Mouse (Mus musculus): Measurements from ENCODE around the gene Pde4a. TPM values are rescaled to one million over a fixed set of nuclear protein-coding genes. Genes with fewer than 3 reads are reported as not detected.
A peak's percentile ranks its signal among the peaks of the same experiment; 100 is the strongest.

The Pde4a gene
- polyA plus RNA-seq, 1 experiment from 2014 or later = 6.5 TPM

DNA sequence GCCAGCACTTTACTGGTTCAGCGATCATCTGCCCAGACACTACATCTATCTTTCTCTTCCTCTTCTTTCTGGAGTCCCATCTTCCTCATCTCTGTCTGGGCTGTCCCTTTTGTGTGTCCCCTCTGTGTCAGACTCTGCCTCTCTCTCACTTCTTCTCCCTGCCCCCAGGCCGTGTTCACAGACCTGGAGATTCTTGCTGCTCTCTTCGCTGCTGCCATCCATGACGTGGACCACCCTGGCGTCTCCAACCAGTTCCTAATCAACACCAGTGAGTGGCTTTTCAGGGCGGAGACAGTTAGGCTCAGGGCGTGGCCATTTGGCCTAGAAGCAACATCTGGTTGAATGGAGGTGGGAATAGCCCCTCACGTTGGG is 38.6 kb downstream of the Pde4a start:
- DNase-seq (ENCODE audit: low spot score, missing footprints) = no peak
- Histone ChIP-seq H3K27ac (ENCODE audit: low read depth, low read length) (no peak overlapping the region), H3K4me1 (ENCODE audit: control insufficient read depth, insufficient read depth, low read length) (peaks cover 2% of the 10 kb centered on the region), H3K36me3 (ENCODE audit: control insufficient read depth, insufficient read depth, low read length) (no peaks in the 10 kb centered on the region), H3K4me2 (no peak overlapping the region), H3K27me3 (ENCODE audit: control insufficient read depth, insufficient read depth, low read length) (no peaks in the 10 kb centered on the region), H3K4me3 (ENCODE audit: low read depth, low read length) (no peak overlapping the region), H3K9me3 (ENCODE audit: control insufficient read depth, low read length) (no peaks in the 10 kb centered on the region), H3K9ac (ENCODE audit: low read length) (no peak overlapping the region)
- whole genome bisulfite sequencing = 26% methylated on average over 8 of the region's 8 CpGs
- ATAC-seq (ENCODE audit: low FRiP score) = no peak

DNA sequence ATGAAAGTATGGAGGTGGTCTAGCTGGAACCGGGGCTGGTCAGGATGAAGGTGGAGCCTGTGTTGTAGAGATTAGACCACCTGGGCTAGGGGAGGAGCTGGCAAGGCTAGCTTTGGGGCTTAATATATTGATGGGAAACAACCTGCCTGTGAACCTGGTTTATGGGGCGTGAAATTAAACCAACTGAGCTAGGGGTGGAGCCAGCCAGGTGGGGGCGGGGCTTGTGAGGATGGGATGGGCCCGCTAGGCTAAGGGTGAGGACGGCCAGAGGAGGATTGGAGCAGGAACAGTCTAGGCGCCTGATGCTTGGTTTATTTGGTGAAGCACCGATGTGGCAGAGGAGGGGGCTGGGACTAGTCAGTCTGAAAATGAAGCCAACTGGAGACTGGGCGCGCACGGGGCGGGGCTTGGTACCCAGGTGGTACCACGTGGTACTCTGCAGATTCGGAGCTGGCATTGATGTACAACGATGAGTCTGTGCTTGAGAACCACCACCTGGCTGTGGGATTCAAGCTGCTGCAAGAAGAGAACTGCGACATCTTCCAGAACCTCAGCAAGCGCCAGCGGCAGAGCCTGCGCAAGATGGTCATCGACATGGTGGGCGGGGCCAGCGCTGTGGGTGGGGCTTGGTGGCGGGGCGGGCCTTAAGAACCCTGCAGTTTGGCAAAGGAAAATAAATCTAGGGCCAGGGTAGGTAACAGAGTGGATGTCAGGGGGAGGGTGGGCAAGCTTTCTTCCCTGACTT is 39.2 kb downstream of the Pde4a start:
- ATAC-seq (ENCODE audit: low FRiP score) (peak; percentile 80), DNase-seq (ENCODE audit: low spot score, missing footprints) (peak; percentile 93)
- Histone ChIP-seq H3K9me3 (ENCODE audit: control insufficient read depth, low read length) (no peaks in the 10 kb centered on the region), H3K4me3 (ENCODE audit: low read depth, low read length) (peak overlapping the region; percentile 38), H3K4me2 (peak overlapping the region; percentile 59), H3K36me3 (ENCODE audit: control insufficient read depth, insufficient read depth, low read length) (no peaks in the 10 kb centered on the region), H3K9ac (ENCODE audit: low read length) (peak overlapping the region; percentile 49), H3K27ac (ENCODE audit: low read depth, low read length) (no peak overlapping the region), H3K27me3 (ENCODE audit: control insufficient read depth, insufficient read depth, low read length) (no peaks in the 10 kb centered on the region), H3K4me1 (ENCODE audit: control insufficient read depth, insufficient read depth, low read length) (peaks cover 2% of the 10 kb centered on the region)
- WGBS = 5% methylated on average over 23 of the region's 23 CpGs

DNA sequence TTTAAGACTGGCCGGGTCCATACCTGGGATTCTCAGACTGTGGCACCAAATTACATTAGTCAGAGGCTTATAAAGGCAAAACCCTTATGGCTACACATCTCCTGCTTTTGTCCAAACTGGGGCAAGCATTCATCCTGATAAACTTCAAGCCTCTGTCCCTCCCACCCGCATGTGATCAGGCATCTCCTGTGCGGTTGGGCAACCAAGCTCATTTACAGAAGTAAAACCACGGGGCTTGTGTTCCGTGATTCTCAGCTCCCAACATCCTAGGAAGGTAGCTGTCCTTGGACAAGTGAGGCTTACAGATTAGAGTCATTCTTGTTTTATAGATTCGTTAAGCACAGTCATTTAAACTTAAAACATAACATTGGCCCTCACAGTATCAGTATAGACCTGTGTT is 41.3 kb downstream of the Pde4a start:
- Histone ChIP-seq H3K9ac (ENCODE audit: low read length) (no peak overlapping the region), H3K36me3 (ENCODE audit: control insufficient read depth, insufficient read depth, low read length) (no peaks in the 10 kb centered on the region), H3K4me2 (no peak overlapping the region), H3K9me3 (ENCODE audit: control insufficient read depth, low read length) (no peaks in the 10 kb centered on the region), H3K4me1 (ENCODE audit: control insufficient read depth, insufficient read depth, low read length) (peaks cover 2% of the 10 kb centered on the region), H3K4me3 (ENCODE audit: low read depth, low read length) (no peak overlapping the region), H3K27me3 (ENCODE audit: control insufficient read depth, insufficient read depth, low read length) (no peaks in the 10 kb centered on the region), H3K27ac (ENCODE audit: low read depth, low read length) (no peak overlapping the region)
- 91% methylated on average over 6 of the region's 6 CpGs for WGBS
- DNase-seq (ENCODE audit: low spot score, missing footprints) (no peak), ATAC-seq (ENCODE audit: low FRiP score) (no peak)

DNA sequence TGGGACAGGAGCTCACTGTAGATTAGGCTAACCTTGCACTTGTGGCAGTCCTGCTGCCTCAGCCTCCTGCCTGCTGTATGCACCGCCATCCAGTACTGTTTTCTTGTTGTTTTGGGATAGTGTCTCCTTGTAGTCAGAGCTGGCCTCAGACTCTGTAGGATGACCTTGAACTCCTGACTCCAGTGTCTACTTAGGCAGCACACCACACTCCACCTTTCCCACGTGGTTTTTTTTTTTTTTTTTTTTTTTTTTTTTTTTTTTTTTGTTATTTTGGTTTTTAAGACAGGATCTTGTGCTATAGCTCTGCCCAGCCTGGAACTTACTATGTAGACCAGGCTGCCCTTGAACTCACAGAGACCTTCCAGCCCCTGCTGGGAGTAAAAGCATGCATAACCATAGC is 43.1 kb downstream of the Pde4a start:
- no peaks in the 10 kb centered on the region for H3K36me3 ChIP-seq (ENCODE audit: control insufficient read depth, insufficient read depth, low read length)
- peaks cover 2% of the 10 kb centered on the region for H3K4me1 ChIP-seq (ENCODE audit: control insufficient read depth, insufficient read depth, low read length)
- ATAC-seq (ENCODE audit: low FRiP score) (no peak), DNase-seq (ENCODE audit: low spot score, missing footprints) (no peak)
- H3K27ac ChIP-seq (ENCODE audit: low read depth, low read length) = no peak overlapping the region
- no peaks in the 10 kb centered on the region for H3K9me3 ChIP-seq (ENCODE audit: control insufficient read depth, low read length)
- no peak overlapping the region for H3K4me2 ChIP-seq
- 66% methylated on average over 2 of the region's 2 CpGs for WGBS
- no peaks in the 10 kb centered on the region for H3K27me3 ChIP-seq (ENCODE audit: control insufficient read depth, insufficient read depth, low read length)
- no peak overlapping the region for H3K9ac ChIP-seq (ENCODE audit: low read length)
- H3K4me3 ChIP-seq (ENCODE audit: low read depth, low read length) = no peak overlapping the region

DNA sequence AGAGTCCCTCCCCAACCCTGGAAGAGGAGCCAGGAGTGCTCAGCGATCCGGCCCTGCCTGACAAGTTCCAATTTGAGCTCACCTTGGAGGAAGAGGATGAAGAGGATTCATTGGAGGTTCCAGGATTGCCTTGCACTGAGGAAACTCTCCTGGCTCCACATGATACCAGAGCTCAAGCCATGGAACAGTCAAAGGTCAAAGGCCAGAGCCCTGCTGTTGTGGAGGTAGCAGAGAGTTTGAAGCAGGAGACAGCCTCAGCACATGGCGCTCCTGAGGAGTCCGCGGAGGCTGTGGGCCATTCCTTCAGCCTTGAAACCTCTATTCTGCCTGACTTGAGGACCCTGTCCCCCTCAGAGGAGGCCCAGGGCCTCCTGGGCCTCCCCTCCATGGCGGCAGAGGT is 45.3 kb downstream of the Pde4a start:
- no peaks in the 10 kb centered on the region for H3K27me3 ChIP-seq (ENCODE audit: control insufficient read depth, insufficient read depth, low read length)
- H3K27ac ChIP-seq (ENCODE audit: low read depth, low read length) = no peak overlapping the region
- H3K4me1 ChIP-seq (ENCODE audit: control insufficient read depth, insufficient read depth, low read length) = no peaks in the 10 kb centered on the region
- no peak overlapping the region for H3K4me2 ChIP-seq
- H3K4me3 ChIP-seq (ENCODE audit: low read depth, low read length) = no peak overlapping the region
- H3K9me3 ChIP-seq (ENCODE audit: control insufficient read depth, low read length) = no peaks in the 10 kb centered on the region
- H3K9ac ChIP-seq (ENCODE audit: low read length) = no peak overlapping the region
- no peaks in the 10 kb centered on the region for H3K36me3 ChIP-seq (ENCODE audit: control insufficient read depth, insufficient read depth, low read length)
- DNase-seq (ENCODE audit: low spot score, missing footprints) (no peak), ATAC-seq (ENCODE audit: low FRiP score) (no peak)
- 81% methylated on average over 6 of the region's 6 CpGs for WGBS

DNA sequence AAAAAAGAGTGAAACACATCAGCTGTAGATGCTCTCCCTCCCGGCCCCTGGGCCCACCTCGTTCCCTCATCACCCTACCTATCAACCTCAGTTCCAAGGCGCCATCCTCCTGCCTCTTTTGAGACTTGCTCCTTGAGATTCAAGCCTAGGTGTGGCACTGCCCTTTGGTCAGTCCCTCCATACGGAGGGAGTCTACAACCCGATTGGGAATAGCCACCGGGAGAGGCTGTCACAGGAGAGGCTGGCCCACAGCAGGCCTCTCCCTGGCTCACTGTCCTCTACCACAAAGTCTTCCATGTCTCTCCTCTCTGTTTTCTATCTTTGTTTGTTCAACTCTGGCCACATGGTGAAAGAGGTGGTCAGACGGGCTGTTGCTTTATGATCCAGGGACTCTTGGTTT is 46.1 kb downstream of the Pde4a start:
- no peaks in the 10 kb centered on the region for H3K9me3 ChIP-seq (ENCODE audit: control insufficient read depth, low read length)
- no peaks in the 10 kb centered on the region for H3K36me3 ChIP-seq (ENCODE audit: control insufficient read depth, insufficient read depth, low read length)
- H3K9ac ChIP-seq (ENCODE audit: low read length) = no peak overlapping the region
- DNase-seq (ENCODE audit: low spot score, missing footprints) (no peak), ATAC-seq (ENCODE audit: low FRiP score) (no peak)
- WGBS = 90% methylated on average over 7 of the region's 7 CpGs
- no peaks in the 10 kb centered on the region for H3K4me1 ChIP-seq (ENCODE audit: control insufficient read depth, insufficient read depth, low read length)
- no peak overlapping the region for H3K4me3 ChIP-seq (ENCODE audit: low read depth, low read length)
- H3K4me2 ChIP-seq = no peak overlapping the region
- no peak overlapping the region for H3K27ac ChIP-seq (ENCODE audit: low read depth, low read length)
- H3K27me3 ChIP-seq (ENCODE audit: control insufficient read depth, insufficient read depth, low read length) = no peaks in the 10 kb centered on the region

DNA sequence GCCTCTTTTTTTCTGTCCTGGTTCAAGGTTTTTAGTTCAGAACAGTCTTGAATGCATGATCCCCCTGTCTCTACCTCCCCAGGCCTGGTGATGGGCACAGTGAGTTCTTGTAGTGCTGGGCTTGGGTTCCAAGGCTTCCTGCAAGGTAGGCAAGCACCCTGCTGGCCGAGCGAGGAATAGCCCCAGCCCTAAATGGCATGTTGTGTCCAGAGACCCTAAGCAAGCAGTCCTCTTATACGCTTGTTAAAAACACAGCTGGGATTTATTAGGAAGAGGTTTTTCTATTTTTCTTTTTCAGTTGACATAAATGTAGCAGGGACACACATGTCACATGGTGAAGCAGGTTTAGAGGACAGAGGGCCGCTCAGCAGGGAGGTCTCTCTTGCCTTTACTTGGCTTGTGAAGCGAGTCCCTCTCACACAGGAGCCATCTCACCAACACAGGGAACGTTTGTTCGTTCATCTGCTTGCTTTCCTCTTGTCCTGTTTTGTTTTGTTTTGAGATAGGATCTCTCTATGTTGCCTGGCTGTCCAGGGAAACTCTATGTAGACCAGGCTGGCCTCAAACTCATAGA is 48.2 kb downstream of the Pde4a start:
- no peak overlapping the region for H3K27ac ChIP-seq (ENCODE audit: low read depth, low read length)
- no peaks in the 10 kb centered on the region for H3K9me3 ChIP-seq (ENCODE audit: control insufficient read depth, low read length)
- no peak overlapping the region for H3K4me2 ChIP-seq
- H3K27me3 ChIP-seq (ENCODE audit: control insufficient read depth, insufficient read depth, low read length) = no peaks in the 10 kb centered on the region
- no peak for ATAC-seq (ENCODE audit: low FRiP score)
- H3K4me3 ChIP-seq (ENCODE audit: low read depth, low read length) = no peak overlapping the region
- no peak for DNase-seq (ENCODE audit: low spot score, missing footprints)
- no peak overlapping the region for H3K9ac ChIP-seq (ENCODE audit: low read length)
- no peaks in the 10 kb centered on the region for H3K4me1 ChIP-seq (ENCODE audit: control insufficient read depth, insufficient read depth, low read length)
- no peaks in the 10 kb centered on the region for H3K36me3 ChIP-seq (ENCODE audit: control insufficient read depth, insufficient read depth, low read length)
- 46% methylated on average over 7 of the region's 7 CpGs for WGBS

DNA sequence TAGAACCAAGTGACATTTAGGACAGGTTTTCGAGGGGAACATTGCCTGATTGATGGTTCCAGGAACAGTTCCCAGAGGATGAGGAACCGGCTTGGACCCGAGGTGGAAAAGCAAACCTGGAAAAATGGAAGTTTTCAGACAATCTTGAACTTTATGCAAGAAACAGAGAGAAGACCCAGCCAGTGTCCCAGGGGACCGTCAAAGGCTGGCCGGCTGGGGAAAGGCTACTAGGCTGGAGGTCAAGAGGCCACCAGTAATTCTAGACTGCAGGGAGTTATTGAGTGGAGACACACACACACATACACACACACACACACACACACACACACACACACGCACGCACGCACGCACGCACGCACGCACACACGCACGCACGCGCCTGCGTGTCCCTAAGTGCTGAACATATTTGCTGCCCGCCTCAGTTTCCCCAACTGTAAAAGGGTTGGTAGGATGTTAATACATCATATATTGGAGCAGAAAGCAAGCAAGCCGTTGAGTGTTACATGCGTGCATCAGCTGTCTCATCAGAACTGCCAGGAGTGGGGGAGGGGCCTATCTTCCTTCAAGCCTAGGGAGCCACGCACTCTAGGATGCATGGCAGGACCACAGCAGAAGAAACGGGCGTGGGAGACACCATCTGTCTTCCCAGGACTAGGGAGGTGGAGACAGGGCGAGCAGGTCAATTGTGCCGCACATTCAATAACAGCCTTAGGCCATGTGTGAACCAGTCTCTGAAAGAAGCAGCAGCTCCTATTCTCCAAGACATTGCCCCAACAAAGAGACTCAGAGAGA is 50.7 kb downstream of the Pde4a start:
- WGBS = 76% methylated on average over 23 of the region's 25 CpGs
- no peak overlapping the region for H3K4me2 ChIP-seq
- H3K4me3 ChIP-seq (ENCODE audit: low read depth, low read length) = no peak overlapping the region
- no peak overlapping the region for H3K27ac ChIP-seq (ENCODE audit: low read depth, low read length)
- DNase-seq (ENCODE audit: low spot score, missing footprints) (no peak), ATAC-seq (ENCODE audit: low FRiP score) (peak; percentile 49; the same call in 1 of the 2 replicates)
- peaks cover 4% of the 10 kb centered on the region; the same call in 1 of the 2 replicates for H3K4me1 ChIP-seq (ENCODE audit: control insufficient read depth, insufficient read depth, low read length)
- no peaks in the 10 kb centered on the region; the same call in 1 of the 2 replicates for H3K9me3 ChIP-seq (ENCODE audit: control insufficient read depth, low read length)
- no peak overlapping the region for H3K9ac ChIP-seq (ENCODE audit: low read length)
- no peaks in the 10 kb centered on the region for H3K36me3 ChIP-seq (ENCODE audit: control insufficient read depth, insufficient read depth, low read length)
- no peaks in the 10 kb centered on the region for H3K27me3 ChIP-seq (ENCODE audit: control insufficient read depth, insufficient read depth, low read length)

DNA sequence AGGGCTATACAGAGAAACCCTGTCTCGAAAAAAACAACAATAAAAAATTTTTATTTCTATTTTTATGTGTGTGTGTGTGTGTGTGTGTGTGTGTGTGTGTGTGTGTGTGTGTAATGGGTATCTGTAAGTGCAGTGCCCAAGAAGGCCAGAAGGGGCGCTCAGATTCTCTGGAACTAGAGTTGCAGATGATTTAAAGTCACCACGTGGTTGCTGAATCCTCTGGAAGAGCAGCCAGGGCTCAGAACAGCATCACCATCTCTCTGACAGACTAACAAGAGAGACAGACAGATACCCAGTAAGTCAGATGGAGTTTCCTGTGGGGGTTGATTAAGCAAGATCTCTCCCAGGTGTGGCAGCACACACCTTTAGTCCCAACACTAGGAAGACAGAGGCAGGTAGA is 54.3 kb downstream of the Pde4a start:
- WGBS = 58% methylated on average over 3 of the region's 3 CpGs

More for the DNA sequence above, 54.3 kb downstream of the Pde4a start:
- Histone ChIP-seq H3K9me3 (ENCODE audit: control insufficient read depth, low read length) (no peaks in the 10 kb centered on the region; the same call in 1 of the 2 replicates), H3K4me1 (ENCODE audit: control insufficient read depth, insufficient read depth, low read length) (peaks cover 4% of the 10 kb centered on the region; the same call in 1 of the 2 replicates), H3K27me3 (ENCODE audit: control insufficient read depth, insufficient read depth, low read length) (no peaks in the 10 kb centered on the region), H3K9ac (ENCODE audit: low read length) (no peak overlapping the region), H3K36me3 (ENCODE audit: control insufficient read depth, insufficient read depth, low read length) (no peaks in the 10 kb centered on the region), H3K27ac (ENCODE audit: low read depth, low read length) (no peak overlapping the region), H3K4me2 (no peak overlapping the region), H3K4me3 (ENCODE audit: low read depth, low read length) (no peak overlapping the region)
- ATAC-seq (ENCODE audit: low FRiP score) (no peak), DNase-seq (ENCODE audit: low spot score, missing footprints) (no peak)

Measured in midbrain, embryonic 11.5 days (tissue).